Comparison of ENCODE assay signal across 13 mouse cellular contexts in the genomic region with DNA sequence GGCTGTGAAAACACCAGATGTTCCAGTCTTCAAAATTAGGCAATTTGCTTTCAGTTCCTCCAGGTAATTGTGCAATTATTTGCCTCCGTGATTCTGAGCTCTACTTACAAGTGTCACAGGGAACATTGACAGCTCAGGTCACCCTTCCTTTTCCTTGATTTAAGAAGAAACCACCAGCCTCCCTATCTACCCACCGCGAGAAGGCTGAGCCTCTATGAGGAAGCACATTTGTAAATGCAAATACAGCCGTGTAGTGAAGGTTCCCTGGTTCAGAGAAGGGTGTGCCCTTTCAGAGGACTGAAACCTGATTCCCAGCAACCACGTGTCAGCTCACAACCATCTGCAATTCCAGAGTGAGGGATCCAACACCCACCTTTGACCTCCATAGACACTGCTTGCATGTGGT.
A peak's percentile ranks its signal among the peaks of the same experiment; 100 is the strongest.
DNase-seq lines count a peak whose midpoint lies in the region; ATAC-seq and TF ChIP-seq lines count a peak whose summit lies in the region.
"Had no signal": no experiment of that assay in that cellular context is flagged by ENCODE, and none has a peak within 500 bp of the region (broad histone marks: within the 10 kb centered on the region; RNA-seq: fewer than 3 reads in every experiment).

No protein-coding gene starts in this region.

- no peaks in the 10 kb centered on the region for H3K27me3 ChIP-seq in forebrain, embryonic 14.5 days (replicated peaks; ENCODE audit: control insufficient read depth, insufficient read depth, low read length)
- no peaks in the 10 kb centered on the region for H3K27me3 ChIP-seq in forebrain, embryonic 15.5 days
- no peaks in the 10 kb centered on the region for H3K27me3 ChIP-seq in ES-Bruce4 (ENCODE audit: control insufficient read depth, insufficient read depth, low read length, poor library complexity, severe bottlenecking)
- no peaks in the 10 kb centered on the region for H3K27me3 ChIP-seq in embryonic facial prominence, embryonic 11.5 days (ENCODE audit: control insufficient read depth, insufficient read depth, low read length)

- peak; percentile 37 for ATAC-seq in forebrain, embryonic 14.5 days
- ATAC-seq in forebrain, embryonic 15.5 days (replicated peaks): no peak
- ATAC-seq in embryonic facial prominence, embryonic 11.5 days (replicated peaks; ENCODE audit: insufficient number of reproducible peaks, low FRiP score, low TSS enrichment, low read depth): no peak; the same call in 1 of the 2 replicates
- peak; percentile 99 for ATAC-seq in megakaryocyte progenitor cell, adult 5-6 weeks (replicated peaks; ENCODE audit: poor library complexity)

- WGBS in forebrain, embryonic 14.5 days: 41% methylated on average over 5 of the region's 5 CpGs
- WGBS in forebrain, embryonic 15.5 days: 34% methylated on average over 5 of the region's 5 CpGs
- WGBS in embryonic facial prominence, embryonic 11.5 days: 27% methylated on average over 5 of the region's 5 CpGs

- no peaks in the 10 kb centered on the region for H3K36me3 ChIP-seq in forebrain, embryonic 14.5 days (ENCODE audit: control insufficient read depth, insufficient read depth, low read length)
- H3K36me3 ChIP-seq in forebrain, embryonic 15.5 days: no peaks in the 10 kb centered on the region
- no peaks in the 10 kb centered on the region for H3K36me3 ChIP-seq in ES-Bruce4 (ENCODE audit: control insufficient read depth, insufficient read depth, low read length, poor library complexity, severe bottlenecking)
- H3K36me3 ChIP-seq in embryonic facial prominence, embryonic 11.5 days (replicated peaks; ENCODE audit: control insufficient read depth, insufficient read depth, low read depth, low read length): no peaks in the 10 kb centered on the region

- TF ChIP-seq CTCF in ES-Bruce4 (IDR thresholded peaks at IDR 0.05; ENCODE audit: low read depth, low read length): no peak

- H3K9ac ChIP-seq in forebrain, embryonic 14.5 days (ENCODE audit: low read length): no peak overlapping the region
- no peak overlapping the region for H3K9ac ChIP-seq in forebrain, embryonic 15.5 days (replicated peaks)
- no peak overlapping the region for H3K9ac ChIP-seq in ES-Bruce4 (ENCODE audit: low read depth, poor library complexity, severe bottlenecking)
- H3K9ac ChIP-seq in embryonic facial prominence, embryonic 11.5 days (replicated peaks; ENCODE audit: low read length): no peak overlapping the region

- no peak for DNase-seq in forebrain, embryonic 14.5 days (ENCODE audit: low spot score)
- peak; percentile 8 for DNase-seq in embryonic facial prominence, embryonic 11.5 days (ENCODE audit: low spot score)
- no peak for DNase-seq in cerebellum, adult 11 months
- no peak for DNase-seq in urinary bladder, postnatal 25 days (ENCODE audit: low spot score)
- no peak for DNase-seq in ovary, postnatal 10 days (ENCODE audit: low spot score)
- DNase-seq: cerebellum, adult 9-10 months; heart, adult 2 months; kidney, adult 11 months; spleen, adult 18-20 months; thymus, postnatal 14 days had no signal

- no peak overlapping the region for H3K27ac ChIP-seq in forebrain, embryonic 14.5 days (ENCODE audit: low read depth, low read length)
- no peak overlapping the region for H3K27ac ChIP-seq in forebrain, embryonic 15.5 days (replicated peaks)
- no peak overlapping the region for H3K27ac ChIP-seq in ES-Bruce4 (ENCODE audit: insufficient read depth, low read length)
- H3K27ac ChIP-seq in embryonic facial prominence, embryonic 11.5 days (replicated peaks; ENCODE audit: low read depth, low read length): no peak overlapping the region
- H3K27ac ChIP-seq: heart, adult 2 months had no signal

- no peaks in the 10 kb centered on the region for H3K4me1 ChIP-seq in forebrain, embryonic 14.5 days (ENCODE audit: control insufficient read depth, insufficient read depth, low read length)
- no peaks in the 10 kb centered on the region for H3K4me1 ChIP-seq in forebrain, embryonic 15.5 days
- H3K4me1 ChIP-seq in ES-Bruce4 (ENCODE audit: control insufficient read depth, insufficient read depth, low read length): no peaks in the 10 kb centered on the region
- no peaks in the 10 kb centered on the region for H3K4me1 ChIP-seq in embryonic facial prominence, embryonic 11.5 days (ENCODE audit: control insufficient read depth, insufficient read depth, low read length)

- no peak for TF ChIP-seq POLR2A in ES-Bruce4 (IDR thresholded peaks at IDR 0.05; ENCODE audit: insufficient read depth, low read length)

- H3K9me3 ChIP-seq in forebrain, embryonic 14.5 days (replicated peaks; ENCODE audit: control insufficient read depth, low read length): no peaks in the 10 kb centered on the region
- no peaks in the 10 kb centered on the region for H3K9me3 ChIP-seq in forebrain, embryonic 15.5 days
- no peaks in the 10 kb centered on the region for H3K9me3 ChIP-seq in ES-Bruce4 (replicated peaks; ENCODE audit: control insufficient read depth, insufficient read depth, low read length, poor library complexity, severe bottlenecking)
- no peaks in the 10 kb centered on the region for H3K9me3 ChIP-seq in embryonic facial prominence, embryonic 11.5 days (replicated peaks; ENCODE audit: control insufficient read depth, low read length)

- H3K4me2 ChIP-seq in forebrain, embryonic 14.5 days (ENCODE audit: low read length): no peak overlapping the region
- no peak overlapping the region for H3K4me2 ChIP-seq in forebrain, embryonic 15.5 days (replicated peaks)
- no peak overlapping the region for H3K4me2 ChIP-seq in embryonic facial prominence, embryonic 11.5 days (ENCODE audit: low read depth, low read length)

- 0 out of 2 replicates have a peak, but pooled peaks have one; percentile 42 for TF ChIP-seq EP300 in ES-Bruce4 (IDR thresholded peaks at IDR 0.05; ENCODE audit: insufficient read depth, low read depth, low read length)

- H3K4me3 ChIP-seq in forebrain, embryonic 14.5 days (ENCODE audit: low read depth, low read length): no peak overlapping the region
- H3K4me3 ChIP-seq in forebrain, embryonic 15.5 days: no peak overlapping the region
- no peak overlapping the region for H3K4me3 ChIP-seq in ES-Bruce4 (ENCODE audit: low read depth, low read length)
- no peak overlapping the region for H3K4me3 ChIP-seq in embryonic facial prominence, embryonic 11.5 days (ENCODE audit: low read depth, low read length)
- H3K4me3 ChIP-seq: heart, adult 2 months had no signal

Comparison
In these comparisons a context has a peak if more than half of its experiments do, and no peak if none do; other contexts are left out.
1. ATAC-seq: peak in forebrain, embryonic 14.5 days (single experiment) and megakaryocyte progenitor cell, adult 5-6 weeks (single experiment); none in forebrain, embryonic 15.5 days (single experiment) and embryonic facial prominence, embryonic 11.5 days (single experiment).